12 mouse cellular contexts compared by ENCODE assay signal in the genomic region with DNA sequence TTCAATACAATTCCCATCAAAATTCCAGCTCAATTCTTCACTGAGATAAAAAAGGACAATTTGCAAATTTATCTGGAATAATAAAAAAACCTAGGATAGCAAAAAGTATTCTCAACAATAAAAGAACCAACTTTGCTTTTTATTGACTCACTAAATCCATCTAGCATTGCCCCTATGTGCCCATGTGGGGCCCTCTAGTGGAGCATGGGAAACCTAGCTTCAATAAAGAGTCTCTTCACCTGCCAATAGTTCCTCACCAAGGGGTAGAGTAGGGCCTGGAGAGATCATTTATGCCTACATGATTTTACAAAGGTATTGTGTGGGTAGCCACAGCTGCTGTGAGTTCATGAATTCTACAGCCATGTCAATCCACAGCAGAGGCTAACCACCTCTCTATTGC.
A peak's percentile ranks its signal among the peaks of the same experiment; 100 is the strongest.
DNase-seq lines count a peak whose midpoint lies in the region; ATAC-seq and TF ChIP-seq lines count a peak whose summit lies in the region.
"Had no signal": no experiment of that assay in that cellular context is flagged by ENCODE, and none has a peak within 500 bp of the region (broad histone marks: within the 10 kb centered on the region; RNA-seq: fewer than 3 reads in every experiment).

No protein-coding gene starts in this region.

- H3K27me3 ChIP-seq in MEL (ENCODE audit: control insufficient read depth in 1 of 2, insufficient read depth in 2 of 2, low read length in 2 of 2), result no peaks in the 10 kb centered on the region
- H3K27me3 ChIP-seq: embryonic facial prominence, embryonic 13.5 days; limb, embryonic 15.5 days; midbrain, embryonic 12.5 days had no signal

- peaks cover 0 to 5% of the 10 kb centered on the region in 2 experiments; a peak in 1 of 4 replicates for H3K36me3 ChIP-seq in MEL (ENCODE audit: control insufficient read depth in 1 of 2, insufficient read depth in 2 of 2, low read length in 2 of 2)
- H3K36me3 ChIP-seq: midbrain, embryonic 12.5 days had no signal

- peak; percentile 36 for DNase-seq in CD4-positive, CD25-positive, alpha-beta regulatory T cell, adult 2 months (ENCODE audit: low read depth, low spot score)
- DNase-seq in left cerebral cortex, adult 2 months (ENCODE audit: extremely low spot score in 1 of 2, low spot score in 2 of 2), result no peak
- no peak for DNase-seq in left cerebral cortex, adult 11 months (ENCODE audit: low spot score)
- DNase-seq in MEL (ENCODE audit: low read depth, low spot score), result peak; percentile 57
- peak; percentile 30 for DNase-seq in induced T-regulatory cell, adult 2 months (ENCODE audit: low read depth)
- DNase-seq in natural killer cell, adult 2 months (ENCODE audit: low spot score in 2 of 2), result no peak
- no peak for DNase-seq in kidney, adult 11 months
- DNase-seq: thymus, postnatal 14 days had no signal

- no peaks in the 10 kb centered on the region; a peak in 1 of 4 replicates for H3K4me1 ChIP-seq in MEL (ENCODE audit: control insufficient read depth in 1 of 2, insufficient read depth in 2 of 2, low read length in 2 of 2)
- H3K4me1 ChIP-seq: limb, embryonic 15.5 days; midbrain, embryonic 12.5 days had no signal

- H3K4me3 ChIP-seq in left cerebral cortex, adult 2 months, result no peak overlapping the region
- H3K4me3 ChIP-seq in MEL (ENCODE audit: control insufficient read depth in 1 of 2, insufficient read depth in 1 of 2, low read depth in 2 of 2, low read length in 2 of 2), result no peak overlapping the region
- H3K4me3 ChIP-seq: embryonic facial prominence, embryonic 13.5 days; limb, embryonic 15.5 days; midbrain, embryonic 12.5 days had no signal

- H3K9me3 ChIP-seq in MEL (replicated peaks; ENCODE audit: insufficient read depth, low read length), result no peaks in the 10 kb centered on the region
- H3K9me3 ChIP-seq: embryonic facial prominence, embryonic 13.5 days; limb, embryonic 15.5 days; midbrain, embryonic 12.5 days had no signal

- TF ChIP-seq POLR2A in MEL (IDR thresholded peaks at IDR 0.05; ENCODE audit: control insufficient read depth in 1 of 2, insufficient read depth in 1 of 2, low read depth in 1 of 2, low read length in 2 of 2, poor library complexity in 1 of 2), result no peak

- no peak overlapping the region for H3K9ac ChIP-seq in MEL (ENCODE audit: control insufficient read depth, low read depth, low read length, poor library complexity, severe bottlenecking)
- H3K9ac ChIP-seq: embryonic facial prominence, embryonic 13.5 days; limb, embryonic 15.5 days; midbrain, embryonic 12.5 days had no signal

- peak; percentile 41 for TF ChIP-seq RAD21 in MEL (IDR thresholded peaks at IDR 0.05; ENCODE audit: low read depth, low read length)

- no peak for TF ChIP-seq EP300 in MEL (IDR thresholded peaks at IDR 0.05; ENCODE audit: low read depth in 1 of 2, low read length in 2 of 2)

- peak; percentile 42 for TF ChIP-seq CTCF in left cerebral cortex, adult 2 months (IDR thresholded peaks at IDR 0.05)
- TF ChIP-seq CTCF in MEL (IDR thresholded peaks at IDR 0.05 in 2 of 3, conservative IDR thresholded peaks at IDR 0.05 in 1 of 3; ENCODE audit: control insufficient read depth in 1 of 3, insufficient read depth in 1 of 3, low read depth in 2 of 3, low read length in 3 of 3, poor library complexity in 1 of 3, severe bottlenecking in 1 of 3), result peak; percentile 44 to 61 (median 54)

- H3K27ac ChIP-seq in left cerebral cortex, adult 2 months, result no peak overlapping the region
- H3K27ac ChIP-seq in MEL (ENCODE audit: control insufficient read depth, low read depth, low read length), result no peak overlapping the region
- H3K27ac ChIP-seq: embryonic facial prominence, embryonic 13.5 days; limb, embryonic 15.5 days; midbrain, embryonic 12.5 days had no signal

- no peaks in the 10 kb centered on the region for H3K79me2 ChIP-seq in MEL (ENCODE audit: control insufficient read depth, insufficient read depth, low read length, poor library complexity)

- intact Hi-C loops in left cerebral cortex, adult 2 months (cut with DNase I), result no loop called here

- no peak for ATAC-seq in CD4-positive, CD25-positive, alpha-beta regulatory T cell, adult 4 months

TF ChIP-seq in MEL, 35 proteins besides CTCF, POLR2A, EP300 and RAD21:
- no peak for TF ChIP-seq MYC (IDR thresholded peaks at IDR 0.05; ENCODE audit: low read depth, low read length)
- TF ChIP-seq HCFC1 (IDR thresholded peaks at IDR 0.05; ENCODE audit: low read depth, low read length), result no peak
- TF ChIP-seq SMC3 (IDR thresholded peaks at IDR 0.05; ENCODE audit: low read depth, low read length), result peak; percentile 63
- TF ChIP-seq NELFE (IDR thresholded peaks at IDR 0.05; ENCODE audit: low read depth, low read length), result no peak

Comparison
In these comparisons a context has a peak if more than half of its experiments do, and no peak if none do; other contexts are left out.
1. DNase-seq: peak in CD4-positive, CD25-positive, alpha-beta regulatory T cell, adult 2 months (single experiment), MEL (single experiment) and induced T-regulatory cell, adult 2 months (single experiment); none in left cerebral cortex, adult 2 months (0 of 2), left cerebral cortex, adult 11 months (single experiment), natural killer cell, adult 2 months (0 of 2) and kidney, adult 11 months (single experiment).